In genomic region chr10:18005136-18005955, GRCm38 (mm10) we compare ENCODE assay signal across 17 mouse cellular contexts. TPM values are rescaled to one million over a fixed set of nuclear protein-coding genes. Genes with fewer than 3 reads are reported as not detected.
DNase-seq lines count a peak whose midpoint lies in the region; ATAC-seq and TF ChIP-seq lines count a peak whose summit lies in the region.
"Had no signal": no experiment of that assay in that cellular context is flagged by ENCODE, and none has a peak within 500 bp of the region (broad histone marks: within the 10 kb centered on the region; RNA-seq: fewer than 3 reads in every experiment).

No protein-coding gene starts in this region.

- H3K4me3 ChIP-seq in heart, adult 2 months, result no peak overlapping the region
- no peak overlapping the region for H3K4me3 ChIP-seq in limb, embryonic 15.5 days
- no peak overlapping the region for H3K4me3 ChIP-seq in limb, embryonic 10.5 days
- no peak overlapping the region for H3K4me3 ChIP-seq in embryonic fibroblast, embryonic 13.5 days (ENCODE audit: insufficient read depth, low read length)
- no peak overlapping the region for H3K4me3 ChIP-seq in stomach, embryonic 16.5 days (replicated peaks; ENCODE audit: low read length)
- H3K4me3 ChIP-seq: hindbrain, embryonic 15.5 days; liver, embryonic 15.5 days; neural tube, embryonic 13.5 days had no signal

- H3K27ac ChIP-seq in heart, adult 2 months, result no peak overlapping the region
- 0 out of 2 replicates have a peak overlapping the region, but pooled peaks have one; percentile 6 for H3K27ac ChIP-seq in limb, embryonic 15.5 days
- no peak overlapping the region for H3K27ac ChIP-seq in limb, embryonic 10.5 days
- H3K27ac ChIP-seq in embryonic fibroblast, embryonic 13.5 days (ENCODE audit: insufficient read depth, low read length), result peak overlapping the region; percentile 92
- peak overlapping the region; percentile 63 for H3K27ac ChIP-seq in stomach, embryonic 16.5 days (ENCODE audit: low read length)
- H3K27ac ChIP-seq: hindbrain, embryonic 15.5 days; liver, embryonic 15.5 days; neural tube, embryonic 13.5 days had no signal

- no peak for TF ChIP-seq CTCF in heart, adult 2 months (IDR thresholded peaks at IDR 0.05)
- no peak for TF ChIP-seq CTCF in embryonic fibroblast, embryonic 13.5 days (IDR thresholded peaks at IDR 0.05; ENCODE audit: borderline replicate concordance, insufficient read depth, low read length)

- no peak overlapping the region for H3K4me2 ChIP-seq in limb, embryonic 15.5 days
- peak overlapping the region; percentile 6; the same call in 1 of the 2 replicates for H3K4me2 ChIP-seq in stomach, embryonic 16.5 days (ENCODE audit: low read depth, low read length)
- H3K4me2 ChIP-seq: hindbrain, embryonic 15.5 days; liver, embryonic 15.5 days; neural tube, embryonic 13.5 days had no signal

- H3K9ac ChIP-seq in heart, adult 2 months (ENCODE audit: low read depth, low read length), result no peak overlapping the region
- H3K9ac ChIP-seq in limb, embryonic 15.5 days, result no peak overlapping the region
- no peak overlapping the region for H3K9ac ChIP-seq in stomach, embryonic 16.5 days (ENCODE audit: low read length)
- H3K9ac ChIP-seq: hindbrain, embryonic 15.5 days; liver, embryonic 15.5 days; neural tube, embryonic 13.5 days had no signal

- no peak for ATAC-seq in limb, embryonic 15.5 days (ENCODE audit: insufficient number of reproducible peaks, low FRiP score, low TSS enrichment, low read depth)
- ATAC-seq in stomach, embryonic 16.5 days (ENCODE audit: insufficient read depth, low FRiP score), result peak; percentile 53; the same call in 1 of the 2 replicates

- H3K79me2 ChIP-seq in heart, adult 2 months (replicated peaks; ENCODE audit: control insufficient read depth, insufficient read depth, low read length), result no peaks in the 10 kb centered on the region

- H3K27me3 ChIP-seq in heart, adult 2 months (ENCODE audit: control insufficient read depth, insufficient read depth, low read length), result no peaks in the 10 kb centered on the region
- H3K27me3 ChIP-seq in limb, embryonic 15.5 days, result no peaks in the 10 kb centered on the region
- H3K27me3 ChIP-seq in limb, embryonic 10.5 days (ENCODE audit: low read depth, poor library complexity, severe bottlenecking), result no peaks in the 10 kb centered on the region
- H3K27me3 ChIP-seq in stomach, embryonic 16.5 days (ENCODE audit: control insufficient read depth, insufficient read depth, low read length), result no peaks in the 10 kb centered on the region
- H3K27me3 ChIP-seq: hindbrain, embryonic 15.5 days; liver, embryonic 15.5 days; neural tube, embryonic 13.5 days had no signal

- no peaks in the 10 kb centered on the region for H3K9me3 ChIP-seq in limb, embryonic 15.5 days
- no peaks in the 10 kb centered on the region for H3K9me3 ChIP-seq in limb, embryonic 10.5 days (replicated peaks)
- H3K9me3 ChIP-seq in stomach, embryonic 16.5 days (replicated peaks; ENCODE audit: control insufficient read depth, low read length), result no peaks in the 10 kb centered on the region
- H3K9me3 ChIP-seq: hindbrain, embryonic 15.5 days; liver, embryonic 15.5 days; neural tube, embryonic 13.5 days had no signal

- H3K36me3 ChIP-seq in heart, adult 2 months (ENCODE audit: control insufficient read depth, insufficient read depth, low read length), result no peaks in the 10 kb centered on the region
- H3K36me3 ChIP-seq in limb, embryonic 15.5 days, result peaks cover 7% of the 10 kb centered on the region; the same call in 1 of the 2 replicates
- peaks cover 18% of the 10 kb centered on the region for H3K36me3 ChIP-seq in limb, embryonic 10.5 days
- H3K36me3 ChIP-seq in stomach, embryonic 16.5 days (ENCODE audit: control insufficient read depth, insufficient read depth, low read length), result 0 out of 2 replicates have a peak, but pooled peaks cover 5% of the 10 kb centered on the region

- DNase-seq in heart, adult 11 months, result peak; percentile 30
- no peak for DNase-seq in heart, adult 2 months
- DNase-seq in limb, embryonic 10.5 days (ENCODE audit: low spot score), result no peak
- no peak for DNase-seq in thymus, postnatal 4 days
- DNase-seq in right cerebral cortex, postnatal 14 days, result no peak
- DNase-seq: cerebellum, adult 11 months; cerebellum, postnatal 25 days; heart, adult 18-20 months; heart, postnatal 14 days; layer of hippocampus, postnatal 36 days; left cerebral cortex, postnatal 4 days had no signal

- TF ChIP-seq EP300 in heart, adult 2 months (IDR thresholded peaks at IDR 0.05; ENCODE audit: insufficient read depth, low read depth, low read length), result no peak

- 78% methylated on average over 7 of the region's 7 CpGs for WGBS in heart, adult 2 months
- 67% methylated on average over 7 of the region's 7 CpGs for WGBS in limb, embryonic 15.5 days
- WGBS in limb, embryonic 10.5 days, result 92% methylated on average over 7 of the region's 7 CpGs
- 67% methylated on average over 7 of the region's 7 CpGs for WGBS in stomach, embryonic 16.5 days

- intact Hi-C loops in heart, adult 2 months (cut with DNase I), result no loop called here

- H3K4me1 ChIP-seq in heart, adult 2 months (ENCODE audit: control insufficient read depth, insufficient read depth, low read length), result no peaks in the 10 kb centered on the region
- no peaks in the 10 kb centered on the region for H3K4me1 ChIP-seq in limb, embryonic 15.5 days
- H3K4me1 ChIP-seq in limb, embryonic 10.5 days, result no peaks in the 10 kb centered on the region
- peaks cover 2% of the 10 kb centered on the region for H3K4me1 ChIP-seq in embryonic fibroblast, embryonic 13.5 days (ENCODE audit: control insufficient read depth, insufficient read depth, low read length)
- no peaks in the 10 kb centered on the region for H3K4me1 ChIP-seq in stomach, embryonic 16.5 days (ENCODE audit: control insufficient read depth, insufficient read depth, low read length)
- H3K4me1 ChIP-seq: hindbrain, embryonic 15.5 days; liver, embryonic 15.5 days; neural tube, embryonic 13.5 days had no signal

- no peak for TF ChIP-seq POLR2A in heart, adult 2 months (IDR thresholded peaks at IDR 0.05; ENCODE audit: insufficient read depth, low read depth, low read length)
- TF ChIP-seq POLR2A in embryonic fibroblast, embryonic 13.5 days (IDR thresholded peaks at IDR 0.05; ENCODE audit: low read depth, low read length), result no peak

RNA-seq across cellular contexts. Expression of gene Abracl, which starts 17.7 kb away (rescaled TPM):
- 10 to 100 TPM; 25.3 to 27.0 TPM for total RNA-seq in heart, adult 2 months (2021)
- 13.9 and 20.7 TPM in 2 replicates for polyA plus RNA-seq in heart, adult 2 months (2012; rRNA removed)
- polyA plus RNA-seq in limb, embryonic 15.5 days (2015; fragmentation: Nextera tagmentation; extraction: Ambion mirVana), result 128 and 138 TPM in 2 replicates
- polyA plus RNA-seq in limb, embryonic 10.5 days (2016; fragmentation: Nextera tagmentation; extraction: Ambion mirVana), result 158 and 163 TPM in 2 replicates
- polyA plus RNA-seq in embryonic fibroblast, embryonic 13.5 days (2011; ENCODE audit: insufficient read length, low read depth, missing spikeins), result 224 and 302 TPM in 2 replicates
- 154 and 192 TPM in 2 replicates for polyA plus RNA-seq in stomach, embryonic 16.5 days (2015; fragmentation: Nextera tagmentation; extraction: Ambion mirVana)

RNA-seq across cellular contexts. Expression of gene Reps1, which starts 50.3 kb away (rescaled TPM):
- 10 to 100 TPM; 28.3 to 31.9 TPM for total RNA-seq in heart, adult 2 months (2021)
- 34.1 and 44.6 TPM in 2 replicates for polyA plus RNA-seq in heart, adult 2 months (2012; rRNA removed)
- polyA plus RNA-seq in limb, embryonic 15.5 days (2015; fragmentation: Nextera tagmentation; extraction: Ambion mirVana), result 14.8 and 14.9 TPM in 2 replicates
- polyA plus RNA-seq in limb, embryonic 10.5 days (2016; fragmentation: Nextera tagmentation; extraction: Ambion mirVana), result 17.8 and 18.3 TPM in 2 replicates
- polyA plus RNA-seq in embryonic fibroblast, embryonic 13.5 days (2011; ENCODE audit: insufficient read length, low read depth, missing spikeins), result 42.6 and 57.3 TPM in 2 replicates
- polyA plus RNA-seq in stomach, embryonic 16.5 days (2015; fragmentation: Nextera tagmentation; extraction: Ambion mirVana), result 9.0 and 10.3 TPM in 2 replicates

RNA-seq across cellular contexts. Expression of gene Heca, which starts 57.5 kb away (rescaled TPM):
- total RNA-seq in heart, adult 2 months (2021), result 10 to 100 TPM; 30.0 to 31.0 TPM
- 11.7 and 21.2 TPM in 2 replicates for polyA plus RNA-seq in heart, adult 2 months (2012; rRNA removed)
- polyA plus RNA-seq in limb, embryonic 15.5 days (2015; fragmentation: Nextera tagmentation; extraction: Ambion mirVana), result 5.8 and 7.3 TPM in 2 replicates
- 2.6 and 3.6 TPM in 2 replicates for polyA plus RNA-seq in limb, embryonic 10.5 days (2016; fragmentation: Nextera tagmentation; extraction: Ambion mirVana)
- 16.6 and 18.8 TPM in 2 replicates for polyA plus RNA-seq in embryonic fibroblast, embryonic 13.5 days (2011; ENCODE audit: insufficient read length, low read depth, missing spikeins)
- polyA plus RNA-seq in stomach, embryonic 16.5 days (2015; fragmentation: Nextera tagmentation; extraction: Ambion mirVana), result 4.6 and 4.7 TPM in 2 replicates

Comparison
In these comparisons a context has a peak if more than half of its experiments do, and no peak if none do; other contexts are left out.
1. H3K27ac ChIP-seq: peak in limb, embryonic 15.5 days (single experiment), embryonic fibroblast, embryonic 13.5 days (single experiment) and stomach, embryonic 16.5 days (single experiment); none in heart, adult 2 months (single experiment) and limb, embryonic 10.5 days (single experiment).